Mouse (Mus musculus) spleen, adult 2 months (tissue): ENCODE results near the gene Atf5.

Experiments used
- CTCF ChIP-seq: fragments of 200-500 bp; IDR thresholded peaks from 2 replicates; pipeline ENCODE4 v1.5.1; 2011; ENCODE audit warnings: mild to moderate bottlenecking, inconsistent platforms; ENCODE audit not compliant: insufficient read depth, insufficient read length, insufficient replicate concordance; ENCODE audit errors: extremely low read depth
- POLR2A ChIP-seq: fragments of 200-500 bp; IDR thresholded peaks from 2 replicates; pipeline ENCODE4 v1.6.1; 2011; ENCODE audit warnings: low read depth, low read length, inconsistent platforms

DNA sequence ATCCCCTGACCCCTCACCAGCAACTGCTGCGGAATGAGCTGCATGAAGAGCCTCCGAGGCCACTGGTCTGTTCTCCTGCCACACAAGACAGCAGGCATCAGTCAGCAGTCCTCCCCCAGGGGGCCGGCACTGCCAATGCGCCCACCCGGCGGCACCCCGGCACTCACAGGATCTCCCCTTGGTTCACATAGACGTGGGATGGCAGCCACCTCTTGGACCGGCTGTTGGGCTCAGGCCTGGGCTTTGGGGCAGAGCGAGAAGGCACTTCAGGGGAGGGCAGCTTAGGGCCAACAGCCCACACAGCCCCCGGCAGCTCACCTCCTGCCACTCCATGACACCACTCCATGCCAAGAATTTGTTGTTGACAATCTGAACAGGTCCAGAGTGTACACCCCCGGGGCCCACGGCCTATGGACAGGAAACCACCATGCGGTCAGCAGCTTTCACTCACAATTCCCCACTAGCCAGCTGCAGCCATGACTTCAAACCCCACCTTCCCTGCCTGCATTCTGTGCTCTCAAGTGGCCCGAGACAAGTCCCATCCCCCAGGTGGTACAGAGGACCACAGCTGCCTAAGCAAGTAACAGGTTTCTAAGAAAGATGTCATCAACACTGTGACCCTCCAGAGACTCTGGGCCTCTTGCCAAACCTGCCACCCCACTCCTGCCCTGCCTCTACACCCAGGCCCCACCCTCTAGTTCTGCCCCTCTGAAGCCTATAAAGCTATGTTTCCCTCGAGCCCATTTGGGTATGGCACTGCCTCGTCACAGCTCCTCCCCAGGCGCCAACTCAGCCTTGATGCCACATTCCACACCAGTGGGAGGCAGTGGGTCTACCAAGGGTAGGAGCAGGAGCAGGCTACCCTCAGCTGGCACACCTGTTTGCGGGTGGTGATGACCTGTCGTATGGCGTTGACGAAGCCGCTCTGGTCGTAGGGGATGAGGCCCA lies 48.4 kb upstream of the Atf5 start:
- TF ChIP-seq CTCF (no peak), POLR2A (no peak)
